Mouse (Mus musculus) inflammation-experienced regulatory T-cells (primary cell): ENCODE measurements around the gene Kdm5a. TPM values are rescaled to one million over a fixed set of nuclear protein-coding genes. Genes with fewer than 3 reads are reported as not detected.

Experiments used
- polyA plus RNA-seq, 2 experiments: library from polyadenylated mRNA; unstranded; fragments of 100-300 nt; shearing (Covaris generic); gene quantifications; one replicate each; pipeline ENCODE4 v1.2.1; 2017

Gene Kdm5a
- polyA plus RNA-seq: 10 to 100 TPM; 90.4 to 90.5 TPM

GRCm38 (mm10) chr6:120363688-120364522 lies at the start of gene Kdm5a, which contains the start of gene Ccdc77:
Gene Kdm5a, plus strand, starts transcription at chr6:120364124.
Gene Ccdc77, minus strand, starts transcription at chr6:120364374.

GRCm38 (mm10) chr6:120463086-120463871 lies 99.4 kb downstream of the Kdm5a start, which contains the start of gene Il17ra:
Gene Il17ra, plus strand, starts transcription at chr6:120463247.

GRCm38 (mm10) chr6:120493374-120494181 lies 129.7 kb downstream of the Kdm5a start, which contains the start of gene Tmem121b:
Gene Tmem121b, minus strand, starts transcription at chr6:120493807.

Other genes with a start within 250 kb of the Kdm5a start
- not detected for gene D330020A13Rik, start 69.8 kb upstream of the Kdm5a start, polyA plus RNA-seq
- gene B4galnt3, start 69.6 kb upstream of the Kdm5a start, polyA plus RNA-seq: under 1 TPM; 0.30 to 0.69 TPM
- 10 to 100 TPM in 1 of 2 experiments, 1 to 10 TPM in 1; 8.4 to 11.4 TPM for gene Ccdc77, start 250 bp downstream of the Kdm5a start, polyA plus RNA-seq
- 100 to 1,000 TPM; 125 to 177 TPM for gene Il17ra, start 99.1 kb downstream of the Kdm5a start, polyA plus RNA-seq
- 1 to 10 TPM; 1.8 to 5.3 TPM for gene Tmem121b, start 129.7 kb downstream of the Kdm5a start, polyA plus RNA-seq
- gene Hdhd5, start 167.2 kb downstream of the Kdm5a start, polyA plus RNA-seq: 100 to 1,000 TPM; 110 to 129 TPM